Mouse (Mus musculus) heart, adult 11 months (tissue): ENCODE results near the gene Olfr568.

Source experiments
- DNase-seq: peaks from one replicate; pipeline ENCODE4 v3.0.0; 2022

The Olfr568 gene

GRCm38 (mm10) chr7:102876822-102877221 lies at the start of gene Olfr568:
Gene Olfr568 (plus strand): TSS chr7:102877122.
- no peak for DNase-seq

GRCm38 (mm10) chr7:102855807-102856206 lies 21.1 kb upstream of the Olfr568 start:
- no peak for DNase-seq

- no peak for DNase-seq
Observed at GRCm38 (mm10) chr7:102858665-102859064, 18.3 kb upstream of the Olfr568 start, which contains the start of gene Olfr566. Gene Olfr566 (minus strand): TSS chr7:102858765.

DNA sequence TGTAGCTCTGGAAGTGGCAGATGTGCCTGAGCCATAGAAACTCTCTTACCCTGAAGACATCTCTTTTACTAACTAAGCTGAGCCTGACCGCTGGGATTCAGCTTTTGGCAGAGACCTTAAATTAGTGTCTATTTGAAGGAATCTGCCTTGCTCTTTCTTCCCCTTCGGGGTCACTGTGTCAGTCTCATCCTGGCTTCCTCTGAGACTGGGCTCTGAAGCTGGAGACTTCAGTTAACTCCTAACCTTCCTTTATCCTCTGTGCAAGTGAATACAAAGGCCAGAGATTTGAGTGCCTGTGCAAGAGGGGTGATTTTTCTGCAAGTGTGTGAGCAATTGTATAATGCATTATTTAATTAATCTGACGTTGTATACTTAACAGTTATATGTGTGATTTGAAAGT lies 13.9 kb downstream of the Olfr568 start, which contains the start of gene Olfr569:
Gene Olfr569, minus strand, starts transcription at position 101 of the 400 bp plus-strand sequence.
- DNase-seq = no peak

GRCm38 (mm10) chr7:102915261-102915660 lies 38.3 kb downstream of the Olfr568 start:
- DNase-seq = no peak

GRCm38 (mm10) chr7:102916405-102916804 lies 39.5 kb downstream of the Olfr568 start:
- DNase-seq = no peak

GRCm38 (mm10) chr7:102917032-102917875 lies 40.3 kb downstream of the Olfr568 start, which contains the start of gene Olfr571:
Gene Olfr571 (minus strand): TSS chr7:102917536.
- DNase-seq = no peak

- no peak for DNase-seq
Observed at GRCm38 (mm10) chr7:102919632-102920031, 42.7 kb downstream of the Olfr568 start.

DNA sequence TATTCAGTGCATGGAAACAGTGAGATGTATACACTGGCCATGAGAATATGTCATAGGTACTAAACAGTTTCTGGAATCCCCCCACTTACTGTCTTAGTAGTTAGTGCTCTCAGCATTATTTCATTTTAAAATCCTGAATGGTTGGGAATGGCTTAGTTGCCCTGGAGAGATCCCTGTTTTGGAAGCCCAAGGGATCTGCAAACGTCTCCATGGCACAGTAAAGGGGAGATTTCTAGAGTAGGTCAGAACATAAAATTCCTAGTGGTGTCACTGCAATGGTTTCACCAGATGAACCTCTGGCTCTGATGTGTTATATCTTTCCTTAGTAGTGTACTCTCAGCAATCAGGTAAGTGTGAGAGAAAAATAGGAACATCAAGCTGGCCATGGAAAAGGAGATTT lies 47.2 kb downstream of the Olfr568 start, which contains the start of gene Olfr572:
Gene Olfr572, plus strand, starts transcription at position 301 of the 400 bp plus-strand sequence.
- no peak for DNase-seq

DNA sequence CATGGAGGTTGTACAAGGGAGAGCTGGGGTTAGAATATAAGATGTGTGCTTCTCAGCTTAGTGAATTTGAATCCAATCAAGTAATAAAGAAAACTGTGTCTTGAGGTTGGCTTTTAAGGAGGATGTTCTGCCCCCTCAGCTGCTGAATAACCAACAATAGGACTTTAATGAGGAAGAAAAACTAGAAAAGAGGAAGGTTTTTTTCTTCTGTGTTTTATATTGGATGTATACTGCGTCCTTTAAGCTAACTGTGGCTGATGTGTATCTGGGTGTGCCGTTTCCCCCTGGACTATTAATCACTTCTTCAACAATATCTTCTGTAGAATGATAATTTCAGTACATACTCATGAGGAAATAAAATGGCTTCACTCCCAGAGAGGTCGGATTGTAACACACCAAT lies 50.2 kb downstream of the Olfr568 start:
- no peak for DNase-seq
